Comparison of ENCODE assay signal across 9 mouse cellular contexts in genomic region chr11:93097431-93097851, GRCm38 (mm10). TPM values are rescaled to one million over a fixed set of nuclear protein-coding genes. Genes with fewer than 3 reads are reported as not detected.
DNase-seq lines count a peak whose midpoint lies in the region; ATAC-seq lines count a peak whose summit lies in the region.
"Had no signal": no experiment of that assay in that cellular context is flagged by ENCODE, and none has a peak within 500 bp of the region (broad histone marks: within the 10 kb centered on the region; RNA-seq: fewer than 3 reads in every experiment).

No protein-coding gene starts in this region.

- H3K9me3 ChIP-seq in forebrain, embryonic 15.5 days, result no peaks in the 10 kb centered on the region

- no peak overlapping the region for H3K27ac ChIP-seq in forebrain, embryonic 15.5 days (replicated peaks)
- H3K27ac ChIP-seq: kidney, postnatal 0 days had no signal

- H3K36me3 ChIP-seq in forebrain, embryonic 15.5 days, result no peaks in the 10 kb centered on the region

- ATAC-seq in forebrain, embryonic 15.5 days (replicated peaks), result no peak
- no peak for ATAC-seq in monocyte, adult 5-6 weeks (replicated peaks; ENCODE audit: insufficient number of reproducible peaks, low FRiP score, low TSS enrichment, poor library complexity, severe bottlenecking)

- H3K4me1 ChIP-seq in forebrain, embryonic 15.5 days, result peaks cover 30% of the 10 kb centered on the region

- H3K4me2 ChIP-seq in forebrain, embryonic 15.5 days (replicated peaks), result peak overlapping the region; percentile 88

- intact Hi-C loops in left cerebral cortex, postnatal 14 days (cut with DNase I), result loop anchor here (5.0 kb wide), 1 partner anchor 760 kb away; no protein-coding TSS in a partner anchor

- WGBS in forebrain, embryonic 15.5 days, result 2% methylated on average over 14 of the region's 14 CpGs

- H3K4me3 ChIP-seq in forebrain, embryonic 15.5 days, result peak overlapping the region; percentile 45

- 0 out of 2 replicates have a peak overlapping the region, but pooled peaks have one; percentile 13 for H3K9ac ChIP-seq in forebrain, embryonic 15.5 days (replicated peaks)

- H3K27me3 ChIP-seq in forebrain, embryonic 15.5 days, result peaks cover 38% of the 10 kb centered on the region

- peak; percentile 55 to 60 for DNase-seq in cerebellum, postnatal 10 days
- peak; percentile 51 to 62 for DNase-seq in left cerebral cortex, postnatal 14 days (ENCODE audit: low spot score in 2 of 2)
- peak; percentile 36 for DNase-seq in retina, postnatal 1 day
- no peak for DNase-seq in thymus, postnatal 0 days (ENCODE audit: low spot score)
- DNase-seq in kidney, postnatal 36 days, result no peak

RNA-seq across cellular contexts. Expression of gene Car10, which starts 0.4 kb away (rescaled TPM):
- 8.5 and 10.6 TPM in 2 replicates for polyA plus RNA-seq in forebrain, embryonic 15.5 days (2015; fragmentation: Nextera tagmentation; extraction: Ambion mirVana)
- 100 to 1,000 TPM; 111 to 126 TPM for total RNA-seq in left cerebral cortex, postnatal 14 days (2021)
- 0.19 TPM in 1 of 3 replicates, not detected in the others for total RNA-seq in monocyte, adult 5-6 weeks (2017)
- not detected in 2 replicates for polyA plus RNA-seq in thymus, postnatal 0 days (2015; fragmentation: Nextera tagmentation; extraction: Ambion mirVana)
- total RNA-seq: megakaryocyte, adult 5-6 weeks had no signal
- polyA plus RNA-seq: kidney, postnatal 0 days had no signal

Comparison
In these comparisons a context has a peak if more than half of its experiments do, and no peak if none do; other contexts are left out.
1. DNase-seq: peak in cerebellum, postnatal 10 days (2 of 2), left cerebral cortex, postnatal 14 days (2 of 2) and retina, postnatal 1 day (single experiment); none in thymus, postnatal 0 days (single experiment) and kidney, postnatal 36 days (0 of 2).
2. RNA of gene Car10, which starts 0.4 kb away (total RNA-seq): 111 to 126 TPM in left cerebral cortex, postnatal 14 days; 0.19 TPM in monocyte, adult 5-6 weeks; every median in the first group is over 10 times any median in the second.